Mouse (Mus musculus): ENCODE results near the gene Tet1. TPM values are rescaled to one million over a fixed set of nuclear protein-coding genes. Genes with fewer than 3 reads are reported as not detected.
"Not testable (repeated sequence)": the region's sequence is repeated elsewhere in the genome, so short reads cannot be mapped to it uniquely, and the experiment has no call there.

The Tet1 gene
- 1.5 TPM for polyA plus RNA-seq (2021)

GRCm38 (mm10) chr10:62908896-62909295 is at the start of gene Tet1:
TSS of gene Tet1 (minus strand) at chr10:62908996.
- H3K27me3 ChIP-seq; CTCF ChIA-PET; DNase-seq (ENCODE audit: low read depth, low spot score); POLR2A ChIA-PET; ATAC-seq; in situ Hi-C loops (cut with MboI; ENCODE audit: low pct_unique_long_range_greater_than_20kb): not testable (repeated sequence)

- no peaks in the 10 kb centered on the region for H3K27me3 ChIP-seq
- TF ChIP-seq CTCF (IDR thresholded peaks at IDR 0.05) = no peak
- ATAC-seq (no peak), DNase-seq (ENCODE audit: low read depth, low spot score) (no peak)
- ChIA-PET CTCF (interaction anchor here (1.1 kb wide), 1 partner anchor 32 kb away, joined by 4 read pairs; no protein-coding TSS in a partner anchor), POLR2A (no interaction called here)
- in situ Hi-C loops (cut with MboI; ENCODE audit: low pct_unique_long_range_greater_than_20kb) = no loop called here
Observed at GRCm38 (mm10) chr10:62948551-62948950, 39.8 kb upstream of the Tet1 start.

GRCm38 (mm10) chr10:62946738-62947471 is 38.1 kb upstream of the Tet1 start, which contains the start of gene Dna2:
TSS of gene Dna2 (plus strand) at chr10:62947026.
- POLR2A ChIA-PET = interaction anchor here (1.3 kb wide), 1 partner anchor 60 kb away, joined by 3 read pairs; no protein-coding TSS in a partner anchor
- CTCF ChIA-PET = no interaction called here
- in situ Hi-C loops (cut with MboI; ENCODE audit: low pct_unique_long_range_greater_than_20kb) = no loop called here
- ATAC-seq = peak; percentile 88
- TF ChIP-seq CTCF (IDR thresholded peaks at IDR 0.05) = no peak
- no peaks in the 10 kb centered on the region for H3K27me3 ChIP-seq
- peak; percentile 19 for DNase-seq (ENCODE audit: low read depth, low spot score)

GRCm38 (mm10) chr10:62944975-62945580 is 36.3 kb upstream of the Tet1 start:
- CTCF ChIA-PET = no interaction called here
- in situ Hi-C loops (cut with MboI; ENCODE audit: low pct_unique_long_range_greater_than_20kb) = no loop called here
- no peaks in the 10 kb centered on the region for H3K27me3 ChIP-seq
- TF ChIP-seq CTCF (IDR thresholded peaks at IDR 0.05) = no peak
- POLR2A ChIA-PET = no interaction called here
- ATAC-seq (no peak), DNase-seq (ENCODE audit: low read depth, low spot score) (no peak)

- POLR2A ChIA-PET = no interaction called here
- no peak for ATAC-seq
- no peak for DNase-seq (ENCODE audit: low read depth, low spot score)
Observed at GRCm38 (mm10) chr10:62932381-62932780, 23.6 kb upstream of the Tet1 start.

GRCm38 (mm10) chr10:62924096-62924635 is 15.4 kb upstream of the Tet1 start:
- ChIA-PET CTCF (no interaction called here), POLR2A (no interaction called here)
- in situ Hi-C loops (cut with MboI; ENCODE audit: low pct_unique_long_range_greater_than_20kb) = no loop called here
- H3K27me3 ChIP-seq = no peaks in the 10 kb centered on the region
- ATAC-seq (no peak), DNase-seq (ENCODE audit: low read depth, low spot score) (no peak)
- no peak for TF ChIP-seq CTCF (IDR thresholded peaks at IDR 0.05)

More at GRCm38 (mm10) chr10:62932381-62932780, 23.6 kb upstream of the Tet1 start:
- in situ Hi-C loops (cut with MboI; ENCODE audit: low pct_unique_long_range_greater_than_20kb) = no loop called here
- CTCF ChIA-PET = interaction anchor here (0.9 to 1.2 kb wide), 2 partner anchors 23 to 53 kb away, joined by 3 read pairs; no protein-coding TSS in a partner anchor
- peak; percentile 35 for TF ChIP-seq CTCF (IDR thresholded peaks at IDR 0.05)
- no peaks in the 10 kb centered on the region for H3K27me3 ChIP-seq

- ChIA-PET CTCF (no interaction called here), POLR2A (interaction anchor here (0.6 to 1.3 kb wide), 2 partner anchors 49 to 1003 kb away, joined by 3 to 4 read pairs; no protein-coding TSS in a partner anchor)
- no peak for TF ChIP-seq CTCF (IDR thresholded peaks at IDR 0.05)
- ATAC-seq (peak; percentile 54), DNase-seq (ENCODE audit: low read depth, low spot score) (peak; percentile 9)
- no peaks in the 10 kb centered on the region for H3K27me3 ChIP-seq
- in situ Hi-C loops (cut with MboI; ENCODE audit: low pct_unique_long_range_greater_than_20kb) = no loop called here
Observed at GRCm38 (mm10) chr10:62920766-62921156, 12.0 kb upstream of the Tet1 start.

GRCm38 (mm10) chr10:62919925-62920765 is 11.3 kb upstream of the Tet1 start, which contains the start of gene Slc25a16:
TSS of gene Slc25a16 (plus strand) at chr10:62920633.
- in situ Hi-C loops (cut with MboI; ENCODE audit: low pct_unique_long_range_greater_than_20kb) = no loop called here
- ATAC-seq (peak; percentile 79), DNase-seq (ENCODE audit: low read depth, low spot score) (peak; percentile 27)
- ChIA-PET POLR2A (interaction anchor here (1.3 kb wide), 1 partner anchor 49 kb away, joined by 3 read pairs; no protein-coding TSS in a partner anchor), CTCF (no interaction called here)
- no peak for TF ChIP-seq CTCF (IDR thresholded peaks at IDR 0.05)
- H3K27me3 ChIP-seq = peaks cover 2% of the 10 kb centered on the region

- POLR2A ChIA-PET = no interaction called here
- in situ Hi-C loops (cut with MboI; ENCODE audit: low pct_unique_long_range_greater_than_20kb) = no loop called here
- DNase-seq (ENCODE audit: low read depth, low spot score) (no peak), ATAC-seq (no peak)
- no peak for TF ChIP-seq CTCF (IDR thresholded peaks at IDR 0.05)
- CTCF ChIA-PET = no interaction called here
- peaks cover 4% of the 10 kb centered on the region for H3K27me3 ChIP-seq
Observed at GRCm38 (mm10) chr10:62918985-62919384, 10.2 kb upstream of the Tet1 start.

- peaks cover 10% of the 10 kb centered on the region for H3K27me3 ChIP-seq
- POLR2A ChIA-PET = interaction anchor here (0.9 kb wide), 1 partner anchor 74 kb away, joined by 3 read pairs; no protein-coding TSS in a partner anchor
- in situ Hi-C loops (cut with MboI; ENCODE audit: low pct_unique_long_range_greater_than_20kb) = no loop called here
- DNase-seq (ENCODE audit: low read depth, low spot score) (no peak), ATAC-seq (no peak)
- no peak for TF ChIP-seq CTCF (IDR thresholded peaks at IDR 0.05)
- CTCF ChIA-PET = no interaction called here
Observed at GRCm38 (mm10) chr10:62911120-62911519, 2.3 kb upstream of the Tet1 start.
